Mouse (Mus musculus): ENCODE results near the gene Rims1. TPM values are rescaled to one million over a fixed set of nuclear protein-coding genes. Genes with fewer than 3 reads are reported as not detected.

Rims1 gene
- polyA plus RNA-seq, 1 experiment from 2014 or later, result 1.2 TPM

DNA sequence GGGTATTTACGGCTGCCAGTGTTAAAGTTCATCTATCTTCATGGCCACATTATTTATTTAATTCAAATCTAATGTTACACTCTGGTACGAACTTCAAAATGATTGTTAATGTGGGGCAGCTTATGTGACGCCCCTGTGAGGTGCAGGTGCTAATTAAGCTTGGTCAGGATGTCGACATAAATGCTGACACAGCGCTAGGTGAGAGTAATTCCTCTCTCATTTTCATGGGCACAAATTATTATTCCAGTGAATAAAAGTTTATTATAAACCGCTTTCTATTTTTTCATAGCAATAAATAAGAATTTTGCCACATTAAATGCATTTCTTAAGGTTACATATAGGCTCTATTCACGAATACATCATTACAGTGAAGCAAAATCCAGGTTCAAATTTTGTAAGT, 395.6 kb downstream of the Rims1 start:
- H3K36me3 ChIP-seq (ENCODE audit: control insufficient read depth, insufficient read depth), result no peaks in the 10 kb centered on the region
- no peak overlapping the region for H3K4me2 ChIP-seq (ENCODE audit: low read depth, low read length)
- H3K9me3 ChIP-seq (replicated peaks; ENCODE audit: control insufficient read depth, low read length), result no peaks in the 10 kb centered on the region
- no peak overlapping the region for H3K9ac ChIP-seq (ENCODE audit: low read length)
- no peak overlapping the region for H3K27ac ChIP-seq (ENCODE audit: low read length)
- H3K4me1 ChIP-seq (ENCODE audit: control insufficient read depth, insufficient read depth, low read length), result no peaks in the 10 kb centered on the region
- H3K27me3 ChIP-seq (ENCODE audit: control insufficient read depth, insufficient read depth, low read length), result no peaks in the 10 kb centered on the region
- no peak for ATAC-seq (replicated peaks; ENCODE audit: extremely low read depth, insufficient read depth, low FRiP score)
- no peak overlapping the region for H3K4me3 ChIP-seq (ENCODE audit: low read length)
- 83% methylated on average over 7 of the region's 7 CpGs for WGBS

DNA sequence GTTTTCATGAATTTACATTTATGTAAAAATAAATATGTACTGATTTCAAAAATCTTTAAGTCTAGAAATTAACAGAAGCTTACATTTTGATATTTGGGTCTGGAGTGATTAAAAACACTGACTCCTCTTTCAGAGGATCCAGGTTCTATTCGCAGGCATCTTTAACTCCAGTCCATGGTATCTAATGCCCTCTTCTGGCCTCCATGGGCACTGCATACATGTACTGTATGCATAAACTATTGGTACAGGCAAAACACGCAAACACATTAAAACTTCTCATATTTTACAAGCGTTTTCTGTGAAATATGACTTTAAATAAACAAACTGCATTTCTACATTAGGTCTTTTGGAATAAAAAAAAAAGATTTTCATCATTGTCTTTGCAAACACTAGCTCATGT, 419.4 kb downstream of the Rims1 start:
- H3K9me3 ChIP-seq (replicated peaks; ENCODE audit: control insufficient read depth, low read length), result no peaks in the 10 kb centered on the region; the same call in 1 of the 2 replicates
- H3K36me3 ChIP-seq (ENCODE audit: control insufficient read depth, insufficient read depth), result no peaks in the 10 kb centered on the region
- H3K4me1 ChIP-seq (ENCODE audit: control insufficient read depth, insufficient read depth, low read length), result no peaks in the 10 kb centered on the region
- no peak overlapping the region for H3K4me3 ChIP-seq (ENCODE audit: low read length)
- H3K27me3 ChIP-seq (ENCODE audit: control insufficient read depth, insufficient read depth, low read length), result no peaks in the 10 kb centered on the region
- WGBS, result 70% methylated on average over 3 of the region's 3 CpGs
- H3K9ac ChIP-seq (ENCODE audit: low read length), result no peak overlapping the region
- no peak overlapping the region for H3K27ac ChIP-seq (ENCODE audit: low read length)
- no peak overlapping the region for H3K4me2 ChIP-seq (ENCODE audit: low read depth, low read length)
- ATAC-seq (replicated peaks; ENCODE audit: extremely low read depth, insufficient read depth, low FRiP score), result no peak

DNA sequence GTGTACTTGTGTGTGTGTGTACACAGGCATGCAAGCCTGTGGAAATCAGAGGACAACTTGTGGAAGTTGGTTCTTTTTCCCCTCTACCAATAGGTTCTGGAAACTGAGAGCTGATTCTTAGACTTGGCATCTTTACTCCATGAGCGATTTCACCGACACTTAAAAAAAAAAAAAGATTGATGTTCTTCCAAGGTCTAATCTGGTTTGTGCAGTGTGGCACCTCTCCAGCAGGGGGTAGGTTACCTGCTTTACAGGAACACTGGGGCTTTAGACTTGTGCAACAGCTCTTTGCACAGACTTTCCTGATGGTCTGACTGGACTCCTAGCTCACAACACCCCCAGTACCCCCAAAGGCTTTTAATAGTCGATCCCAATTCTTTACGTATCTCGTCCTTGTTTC, 428.1 kb downstream of the Rims1 start:
- Histone ChIP-seq H3K9me3 (replicated peaks; ENCODE audit: control insufficient read depth, low read length) (no peaks in the 10 kb centered on the region), H3K4me1 (ENCODE audit: control insufficient read depth, insufficient read depth, low read length) (no peaks in the 10 kb centered on the region), H3K4me2 (ENCODE audit: low read depth, low read length) (no peak overlapping the region), H3K36me3 (ENCODE audit: control insufficient read depth, insufficient read depth) (no peaks in the 10 kb centered on the region), H3K27ac (ENCODE audit: low read length) (no peak overlapping the region), H3K9ac (ENCODE audit: low read length) (no peak overlapping the region), H3K4me3 (ENCODE audit: low read length) (no peak overlapping the region), H3K27me3 (ENCODE audit: control insufficient read depth, insufficient read depth, low read length) (no peaks in the 10 kb centered on the region)
- 74% methylated on average over 5 of the region's 5 CpGs for WGBS
- no peak for ATAC-seq (replicated peaks; ENCODE audit: extremely low read depth, insufficient read depth, low FRiP score)

DNA sequence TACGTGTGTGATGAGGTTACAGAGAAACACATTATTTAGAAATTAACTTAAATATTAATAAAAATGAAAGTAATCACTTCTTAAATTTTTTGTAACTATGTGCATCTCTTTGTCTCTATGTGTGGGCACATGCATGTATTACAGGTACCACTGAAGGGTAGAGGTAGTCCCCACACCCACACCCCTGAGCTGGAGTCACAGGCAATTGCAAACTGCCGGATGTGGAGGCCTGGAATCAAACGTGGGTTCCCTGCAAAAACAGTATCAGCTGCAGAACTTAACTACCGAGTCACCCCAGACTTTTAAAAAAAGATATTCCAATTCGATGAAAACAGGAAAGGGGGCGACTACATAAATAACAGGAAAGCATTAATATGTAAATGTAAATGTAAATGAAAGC, 428.7 kb downstream of the Rims1 start:
- H3K4me3 ChIP-seq (ENCODE audit: low read length), result no peak overlapping the region
- H3K9me3 ChIP-seq (replicated peaks; ENCODE audit: control insufficient read depth, low read length), result no peaks in the 10 kb centered on the region
- no peaks in the 10 kb centered on the region for H3K36me3 ChIP-seq (ENCODE audit: control insufficient read depth, insufficient read depth)
- H3K4me2 ChIP-seq (ENCODE audit: low read depth, low read length), result no peak overlapping the region
- H3K27ac ChIP-seq (ENCODE audit: low read length), result no peak overlapping the region
- WGBS, result 60% methylated on average over 6 of the region's 6 CpGs
- H3K27me3 ChIP-seq (ENCODE audit: control insufficient read depth, insufficient read depth, low read length), result no peaks in the 10 kb centered on the region
- H3K9ac ChIP-seq (ENCODE audit: low read length), result no peak overlapping the region
- H3K4me1 ChIP-seq (ENCODE audit: control insufficient read depth, insufficient read depth, low read length), result no peaks in the 10 kb centered on the region
- no peak for ATAC-seq (replicated peaks; ENCODE audit: extremely low read depth, insufficient read depth, low FRiP score)

DNA sequence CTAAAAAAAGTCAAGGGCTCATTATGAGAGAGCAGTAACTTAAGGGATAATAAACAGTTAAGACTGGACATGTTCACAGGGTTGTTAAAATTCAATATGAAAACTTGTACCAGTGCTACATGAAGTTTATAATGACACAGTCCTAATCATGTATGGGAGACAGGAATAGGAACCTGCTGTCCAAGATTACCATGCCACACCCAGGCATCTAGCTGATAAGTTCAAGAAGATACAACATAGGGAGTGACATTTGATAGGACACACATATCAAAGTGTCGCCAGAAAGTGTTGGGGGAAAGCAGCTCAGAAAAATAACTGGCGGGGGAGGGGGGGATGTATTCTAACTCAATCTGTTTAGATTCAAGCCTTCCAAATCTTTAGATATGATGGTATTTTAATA, 449.6 kb downstream of the Rims1 start:
- Histone ChIP-seq H3K36me3 (ENCODE audit: control insufficient read depth, insufficient read depth) (no peaks in the 10 kb centered on the region), H3K27me3 (ENCODE audit: control insufficient read depth, insufficient read depth, low read length) (no peaks in the 10 kb centered on the region), H3K9me3 (replicated peaks; ENCODE audit: control insufficient read depth, low read length) (no peaks in the 10 kb centered on the region), H3K9ac (ENCODE audit: low read length) (no peak overlapping the region), H3K4me2 (ENCODE audit: low read depth, low read length) (no peak overlapping the region), H3K27ac (ENCODE audit: low read length) (no peak overlapping the region), H3K4me3 (ENCODE audit: low read length) (no peak overlapping the region), H3K4me1 (ENCODE audit: control insufficient read depth, insufficient read depth, low read length) (no peaks in the 10 kb centered on the region)
- ATAC-seq (replicated peaks; ENCODE audit: extremely low read depth, insufficient read depth, low FRiP score), result no peak
- WGBS, result 46% methylated on average over 2 of the region's 2 CpGs

DNA sequence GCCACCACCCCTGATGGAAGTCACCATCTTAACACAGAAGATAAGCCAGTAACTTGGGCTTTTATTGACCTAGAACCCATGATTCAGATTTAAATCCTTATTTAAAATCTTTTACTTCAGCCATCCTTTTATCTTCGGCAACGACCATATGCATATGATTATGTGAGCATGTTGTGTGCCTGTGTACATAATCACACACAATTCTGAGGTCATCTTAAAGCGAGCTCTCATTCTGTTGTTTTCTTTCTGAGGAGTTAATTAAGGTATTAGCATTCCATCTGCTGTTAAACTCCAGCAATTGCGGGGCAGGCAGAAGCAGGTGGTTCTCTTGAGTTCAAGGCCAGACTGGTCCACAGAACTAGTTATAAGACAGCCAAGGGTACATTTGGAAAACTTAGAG, 452.1 kb downstream of the Rims1 start:
- Histone ChIP-seq H3K27ac (ENCODE audit: low read length) (no peak overlapping the region), H3K27me3 (ENCODE audit: control insufficient read depth, insufficient read depth, low read length) (no peaks in the 10 kb centered on the region), H3K4me1 (ENCODE audit: control insufficient read depth, insufficient read depth, low read length) (no peaks in the 10 kb centered on the region), H3K4me2 (ENCODE audit: low read depth, low read length) (no peak overlapping the region), H3K9me3 (replicated peaks; ENCODE audit: control insufficient read depth, low read length) (no peaks in the 10 kb centered on the region), H3K4me3 (ENCODE audit: low read length) (no peak overlapping the region), H3K9ac (ENCODE audit: low read length) (no peak overlapping the region), H3K36me3 (ENCODE audit: control insufficient read depth, insufficient read depth) (no peaks in the 10 kb centered on the region)
- no peak for ATAC-seq (replicated peaks; ENCODE audit: extremely low read depth, insufficient read depth, low FRiP score)
- WGBS, result 89% methylated on average over 4 of the region's 4 CpGs

DNA sequence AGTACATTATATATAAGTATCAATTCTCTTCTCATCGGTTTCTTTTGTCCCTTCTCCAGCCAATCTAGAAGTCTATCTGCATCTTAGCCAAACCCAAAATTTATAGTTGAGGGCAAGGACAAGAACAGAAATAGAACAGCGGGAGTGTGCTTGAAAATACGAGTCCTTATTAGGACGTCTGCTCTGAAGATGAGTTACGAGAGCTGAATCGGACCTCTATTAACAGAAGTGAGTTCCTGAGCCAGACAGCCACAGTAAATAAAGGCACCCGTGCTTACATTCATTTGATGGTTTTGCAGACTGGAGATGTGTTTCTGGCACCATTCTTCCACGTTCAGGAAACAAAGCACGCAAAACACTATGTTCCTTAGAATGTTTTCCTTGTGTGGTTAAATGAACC, 466.9 kb downstream of the Rims1 start:
- H3K4me1 ChIP-seq (ENCODE audit: control insufficient read depth, insufficient read depth, low read length), result no peaks in the 10 kb centered on the region
- no peaks in the 10 kb centered on the region for H3K27me3 ChIP-seq (ENCODE audit: control insufficient read depth, insufficient read depth, low read length)
- H3K9me3 ChIP-seq (replicated peaks; ENCODE audit: control insufficient read depth, low read length), result no peaks in the 10 kb centered on the region
- no peak overlapping the region for H3K27ac ChIP-seq (ENCODE audit: low read length)
- WGBS, result 62% methylated on average over 9 of the region's 9 CpGs
- H3K4me2 ChIP-seq (ENCODE audit: low read depth, low read length), result no peak overlapping the region
- no peak overlapping the region for H3K9ac ChIP-seq (ENCODE audit: low read length)
- H3K36me3 ChIP-seq (ENCODE audit: control insufficient read depth, insufficient read depth), result no peaks in the 10 kb centered on the region
- ATAC-seq (replicated peaks; ENCODE audit: extremely low read depth, insufficient read depth, low FRiP score), result no peak
- no peak overlapping the region for H3K4me3 ChIP-seq (ENCODE audit: low read length)

DNA sequence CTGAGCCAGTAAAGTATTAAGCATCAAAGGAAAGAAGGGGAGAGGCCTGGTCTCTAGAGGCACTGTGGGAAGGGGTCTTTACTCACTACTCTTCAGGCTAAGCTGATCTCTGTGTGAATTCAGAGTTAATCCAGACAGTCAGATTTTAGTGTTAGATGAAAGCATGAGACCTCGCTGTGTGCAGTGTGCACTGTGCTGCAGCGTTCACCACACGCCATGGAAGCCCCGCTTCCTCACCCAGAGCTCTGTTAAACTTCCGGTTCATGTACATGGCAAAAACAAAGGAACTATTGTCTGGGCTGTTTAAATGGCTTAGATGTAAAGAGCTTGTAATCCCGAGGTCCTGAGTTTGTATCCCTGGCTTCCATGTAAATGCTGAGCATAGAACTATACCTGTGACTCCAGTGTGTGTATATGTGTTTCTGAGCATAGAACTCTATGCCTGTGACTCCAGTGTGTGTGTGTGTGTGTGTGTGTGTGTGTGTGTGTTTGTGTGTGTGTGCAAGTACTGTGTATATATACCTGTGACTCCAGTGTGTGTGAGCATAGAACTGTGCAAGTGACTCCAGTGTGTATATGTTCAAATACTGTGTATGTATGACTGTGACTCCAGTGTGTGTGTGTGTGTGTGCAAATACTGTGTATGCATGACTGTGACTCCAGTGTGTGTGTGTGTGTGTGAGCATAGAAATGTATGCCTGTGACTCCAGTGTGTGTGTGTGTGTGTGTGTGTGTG, 484.7 kb downstream of the Rims1 start:
- H3K9me3 ChIP-seq (replicated peaks; ENCODE audit: control insufficient read depth, low read length), result no peaks in the 10 kb centered on the region
- 68% methylated on average over 6 of the region's 6 CpGs for WGBS
- no peak overlapping the region for H3K27ac ChIP-seq (ENCODE audit: low read length)
- H3K36me3 ChIP-seq (ENCODE audit: control insufficient read depth, insufficient read depth), result no peaks in the 10 kb centered on the region
- ATAC-seq (replicated peaks; ENCODE audit: extremely low read depth, insufficient read depth, low FRiP score), result no peak
- H3K4me3 ChIP-seq (ENCODE audit: low read length), result no peak overlapping the region
- no peaks in the 10 kb centered on the region for H3K27me3 ChIP-seq (ENCODE audit: control insufficient read depth, insufficient read depth, low read length)
- H3K4me1 ChIP-seq (ENCODE audit: control insufficient read depth, insufficient read depth, low read length), result no peaks in the 10 kb centered on the region
- no peak overlapping the region for H3K4me2 ChIP-seq (ENCODE audit: low read depth, low read length)
- no peak overlapping the region for H3K9ac ChIP-seq (ENCODE audit: low read length)

DNA sequence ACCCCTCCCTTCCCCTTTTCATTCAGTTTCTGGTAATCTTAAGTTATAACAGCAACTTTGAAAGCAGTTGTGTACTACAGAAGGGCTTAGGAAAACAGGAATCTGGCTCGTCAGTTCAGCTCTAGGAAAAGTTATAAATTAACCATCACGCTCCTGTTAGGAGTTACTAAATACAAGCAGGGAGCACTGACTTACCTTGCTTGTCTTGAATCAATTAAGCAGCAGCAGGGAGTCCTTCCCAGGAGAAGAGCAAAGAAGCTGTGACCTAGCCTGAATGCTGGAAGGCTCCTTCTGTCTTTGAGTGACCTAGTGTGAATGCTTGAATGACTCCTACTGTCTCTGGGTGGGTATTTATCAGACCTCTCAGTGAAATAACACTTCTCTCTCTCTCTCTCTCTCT, 490.3 kb downstream of the Rims1 start:
- H3K9me3 ChIP-seq (replicated peaks; ENCODE audit: control insufficient read depth, low read length), result no peaks in the 10 kb centered on the region
- no peak overlapping the region for H3K4me2 ChIP-seq (ENCODE audit: low read depth, low read length)
- H3K36me3 ChIP-seq (ENCODE audit: control insufficient read depth, insufficient read depth), result no peaks in the 10 kb centered on the region
- no peak for ATAC-seq (replicated peaks; ENCODE audit: extremely low read depth, insufficient read depth, low FRiP score)
- H3K27ac ChIP-seq (ENCODE audit: low read length), result no peak overlapping the region
- WGBS, result 34% methylated on average over 2 of the region's 2 CpGs
- H3K4me1 ChIP-seq (ENCODE audit: control insufficient read depth, insufficient read depth, low read length), result no peaks in the 10 kb centered on the region
- no peaks in the 10 kb centered on the region for H3K27me3 ChIP-seq (ENCODE audit: control insufficient read depth, insufficient read depth, low read length)
- no peak overlapping the region for H3K9ac ChIP-seq (ENCODE audit: low read length)
- no peak overlapping the region for H3K4me3 ChIP-seq (ENCODE audit: low read length)
